Mouse (Mus musculus) MEL (cell line): Measurements from ENCODE around the gene Rab10.

Experiments used
- CTCF ChIP-seq, 3 experiments: IDR thresholded peaks in 2 of 3; conservative IDR thresholded peaks in 1 of 3; 2 replicates each; pipeline ENCODE4 v1.5.1; 2011 to 2012; ENCODE audit warnings: low read length in 3 of 3, low read depth in 2 of 3, mild to moderate bottlenecking in 2 of 3, improper control_type of control experiment in 1 of 3, inconsistent platforms in 1 of 3, mixed read lengths in 1 of 3, moderate library complexity in 1 of 3; ENCODE audit not compliant: control insufficient read depth in 1 of 3, insufficient read depth in 1 of 3, poor library complexity in 1 of 3, severe bottlenecking in 1 of 3
- KAT2A ChIP-seq: conservative IDR thresholded peaks from 2 replicates; pipeline ENCODE4 v1.6.1; 2012; ENCODE audit warnings: low read depth, low read length, improper control_type of control experiment, inconsistent platforms
- MAFK ChIP-seq: IDR thresholded peaks from 2 replicates; pipeline ENCODE4 v1.6.1; 2011; ENCODE audit warnings: low read depth, mild to moderate bottlenecking, low read length, improper control_type of control experiment, borderline replicate concordance
- MAZ ChIP-seq: IDR thresholded peaks from 2 replicates; pipeline ENCODE4 v1.6.1; 2012; ENCODE audit warnings: low read depth, mild to moderate bottlenecking, inconsistent platforms, low read length, improper control_type of control experiment
- POLR2A ChIP-seq, 2 experiments: IDR thresholded peaks; 2 replicates each; pipeline ENCODE4 v1.6.1; 2011 to 2012; ENCODE audit warnings: low read length in 2 of 2, mild to moderate bottlenecking in 2 of 2, control low read depth in 1 of 2, improper control_type of control experiment in 1 of 2, low read depth in 1 of 2, moderate library complexity in 1 of 2; ENCODE audit not compliant: control insufficient read depth in 1 of 2, insufficient read depth in 1 of 2, poor library complexity in 1 of 2
- RCOR1 ChIP-seq: IDR thresholded peaks from 2 replicates; pipeline ENCODE4 v1.6.1; 2012; ENCODE audit warnings: low read depth, mild to moderate bottlenecking, inconsistent platforms, low read length, improper control_type of control experiment
- SIN3A ChIP-seq: IDR thresholded peaks from 2 replicates; pipeline ENCODE4 v1.6.1; 2012; ENCODE audit warnings: low read length, improper control_type of control experiment, inconsistent platforms
- TCF12 ChIP-seq: IDR thresholded peaks from 2 replicates; pipeline ENCODE4 v1.6.1; 2014; ENCODE audit warnings: low read depth, mild to moderate bottlenecking, inconsistent platforms, low read length, improper control_type of control experiment, moderate library complexity

DNA sequence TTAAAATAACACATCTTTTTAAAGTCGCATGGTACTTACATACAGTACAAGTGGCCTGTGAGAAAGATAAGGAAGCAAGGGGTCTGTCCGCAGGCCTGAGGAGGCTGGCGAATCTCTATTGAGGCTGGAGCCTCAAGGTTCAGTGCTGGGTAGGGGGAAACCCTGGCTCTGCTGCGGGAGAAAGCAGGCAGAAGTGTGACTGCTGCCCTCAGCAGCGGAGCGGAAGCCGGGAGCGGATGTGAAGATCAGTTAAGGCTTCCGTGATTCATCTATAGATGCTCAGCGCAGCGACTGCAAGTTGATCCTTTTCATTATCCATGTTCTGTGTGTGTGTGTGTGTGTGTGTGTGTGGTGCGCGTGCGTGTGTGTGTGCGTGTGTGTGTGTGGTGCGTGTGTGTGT is 47.1 kb upstream of the Rab10 start:
- no peak for TF ChIP-seq TCF12
- TF ChIP-seq KAT2A = no peak
- TF ChIP-seq CTCF (IDR thresholded peaks at IDR 0.05 in 2 of 3, conservative IDR thresholded peaks at IDR 0.05 in 1 of 3; ENCODE audit: control insufficient read depth in 1 of 3, insufficient read depth in 1 of 3, low read depth in 2 of 3, low read length in 3 of 3, poor library complexity in 1 of 3, severe bottlenecking in 1 of 3) = no peak
- TF ChIP-seq SIN3A = no peak
- no peak for TF ChIP-seq POLR2A (IDR thresholded peaks at IDR 0.05; ENCODE audit: control insufficient read depth in 1 of 2, insufficient read depth in 1 of 2, low read depth in 1 of 2, low read length in 2 of 2, poor library complexity in 1 of 2)
- TF ChIP-seq MAFK = no peak
- no peak for TF ChIP-seq RCOR1
- TF ChIP-seq MAZ = no peak
